Mouse (Mus musculus): Measurements from ENCODE around the gene Fcgrt.

GRCm38 (mm10) chr7:45056329-45056971 is 47.2 kb downstream of the Fcgrt start:
- TF ChIP-seq HCFC1 (IDR thresholded peaks at IDR 0.05; ENCODE audit: borderline replicate concordance, insufficient read depth, low read length), result no peak
- TF ChIP-seq MAFK (IDR thresholded peaks at IDR 0.05; ENCODE audit: insufficient read depth, low read depth, low read length), result no peak
- TF ChIP-seq ZNF384 (IDR thresholded peaks at IDR 0.05; ENCODE audit: low read depth, low read length), result no peak
- no peak for TF ChIP-seq CHD2 (IDR thresholded peaks at IDR 0.05; ENCODE audit: low read depth, low read length)
- no peak for TF ChIP-seq ZC3H11A (IDR thresholded peaks at IDR 0.05; ENCODE audit: borderline replicate concordance, low read depth, low read length)

Measured in ES-E14 (cell line).